Mouse (Mus musculus) gastrocnemius, postnatal 10 days (tissue): ENCODE results near the gene Dnajb11. TPM values are rescaled to one million over a fixed set of nuclear protein-coding genes. Genes with fewer than 3 reads are reported as not detected.
A peak's percentile ranks its signal among the peaks of the same experiment; 100 is the strongest.

ENCODE experiments used
- DNase-seq: peaks from one replicate; pipeline ENCODE4 v3.0.0; 2021; ENCODE audit warnings: mixed read lengths
- long read RNA-seq, 2 experiments: library from polyadenylated mRNA; stranded (forward); transcript quantifications; one replicate each; pipeline ENCODE4 v2.0.0; 2021
- total RNA-seq, 2 experiments: library from RNA; stranded (reverse); gene quantifications; 2 replicates each; pipeline ENCODE4 v1.2.3; 2021

The Dnajb11 gene
- total RNA-seq = 10 to 100 TPM; 39.5 to 43.3 TPM
- long read RNA-seq, experiment 1, transcript Dnajb11-201 (10 exons, 1,927 nt) = major isoform, 117 of 119 reads
- long read RNA-seq, experiment 1, partial matches to known transcripts = 2 of 119 reads
- long read RNA-seq, experiment 1, other reads (novel, unspliced or antisense) = 0 of 119 reads
- long read RNA-seq, experiment 2, transcript Dnajb11-204 (11 exons, 1,628 nt) = minor isoform, 5 of 107 reads
- long read RNA-seq, experiment 2, transcript Dnajb11-201 (10 exons, 1,927 nt) = major isoform, 98 of 107 reads
- long read RNA-seq, experiment 2, partial matches to known transcripts = 2 of 107 reads
- long read RNA-seq, experiment 2, other reads (novel, unspliced or antisense) = 2 of 107 reads

DNA sequence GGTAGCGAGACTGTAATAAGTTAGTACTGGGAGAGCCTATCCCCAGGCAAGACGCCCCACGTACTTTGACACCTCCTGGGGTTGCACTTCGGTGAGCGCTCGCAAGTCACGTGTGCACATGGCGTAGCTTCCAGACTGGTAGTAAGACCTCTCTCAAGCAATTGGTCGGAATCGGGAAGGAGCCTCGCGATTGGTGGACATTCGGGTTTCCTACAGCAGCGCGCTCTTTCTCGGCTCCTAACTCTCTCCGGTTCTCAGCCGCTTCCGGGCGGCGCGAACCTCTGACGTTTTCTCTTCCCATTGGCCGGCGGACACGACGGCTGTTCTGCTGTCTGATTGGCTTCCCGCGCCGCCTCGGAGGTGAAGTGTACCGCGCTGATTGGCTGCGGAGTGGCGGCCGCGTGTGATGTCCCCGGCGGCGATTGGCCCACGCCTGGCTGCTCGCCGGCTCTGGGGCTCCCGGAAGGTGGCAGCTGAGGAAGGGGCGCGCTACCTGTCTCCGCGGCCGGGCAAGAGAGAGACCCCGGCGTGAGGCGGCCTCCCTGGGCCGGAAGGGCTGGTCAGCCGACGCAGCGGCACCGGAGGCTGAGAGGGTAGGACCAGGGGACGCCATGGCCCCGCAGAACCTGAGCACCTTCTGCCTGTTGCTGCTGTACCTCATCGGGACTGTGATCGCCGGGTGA is at the start of gene Dnajb11, which contains the start of gene Tbccd1:
Gene Dnajb11, plus strand, starts transcription at position 415 of the 683 bp plus-strand sequence.
Gene Tbccd1, minus strand, starts transcription at position 239 of the 683 bp plus-strand sequence.
- peak; percentile 97 for DNase-seq

DNA sequence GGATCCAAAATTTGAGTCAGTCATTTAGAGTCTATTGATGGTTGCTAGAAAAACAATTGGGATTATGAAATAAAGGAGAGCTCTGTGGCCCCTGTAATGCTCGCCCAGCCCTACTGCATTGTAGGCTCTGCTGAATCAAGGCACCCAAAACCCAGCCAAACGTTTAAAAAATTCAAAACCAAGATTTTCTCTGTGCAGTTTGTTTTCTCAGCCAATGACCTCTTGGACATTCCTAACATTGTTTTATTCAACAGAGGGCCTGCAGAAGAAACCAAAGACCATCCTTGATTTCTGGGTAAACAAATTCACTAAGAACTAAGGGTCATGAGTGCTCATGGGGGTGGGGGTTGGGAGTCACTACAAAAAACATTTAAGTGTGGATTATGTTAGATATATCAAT is 46.2 kb upstream of the Dnajb11 start, which contains the start of gene Crygs:
Gene Crygs, minus strand, starts transcription at position 101 of the 400 bp plus-strand sequence.
- DNase-seq = no peak

DNA sequence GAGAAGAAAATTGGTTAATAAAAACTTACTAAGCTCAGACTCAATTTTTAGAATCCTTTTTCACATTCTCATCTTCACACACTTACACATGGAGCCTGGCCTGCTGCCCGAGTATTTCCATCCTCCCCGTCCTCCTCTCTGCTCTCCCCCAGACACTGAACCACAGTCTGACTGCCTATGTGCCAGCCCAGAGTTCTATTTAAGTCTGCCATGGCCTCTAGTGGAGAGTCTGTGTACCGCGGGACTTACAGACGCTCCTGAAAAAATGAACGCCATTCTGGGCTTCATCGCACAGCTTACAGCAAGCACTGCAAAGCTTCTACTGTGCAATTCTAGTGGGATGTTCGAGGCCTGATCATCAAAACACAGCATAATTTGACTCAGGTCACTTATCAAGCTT is 36.9 kb upstream of the Dnajb11 start:
- no peak for DNase-seq

DNA sequence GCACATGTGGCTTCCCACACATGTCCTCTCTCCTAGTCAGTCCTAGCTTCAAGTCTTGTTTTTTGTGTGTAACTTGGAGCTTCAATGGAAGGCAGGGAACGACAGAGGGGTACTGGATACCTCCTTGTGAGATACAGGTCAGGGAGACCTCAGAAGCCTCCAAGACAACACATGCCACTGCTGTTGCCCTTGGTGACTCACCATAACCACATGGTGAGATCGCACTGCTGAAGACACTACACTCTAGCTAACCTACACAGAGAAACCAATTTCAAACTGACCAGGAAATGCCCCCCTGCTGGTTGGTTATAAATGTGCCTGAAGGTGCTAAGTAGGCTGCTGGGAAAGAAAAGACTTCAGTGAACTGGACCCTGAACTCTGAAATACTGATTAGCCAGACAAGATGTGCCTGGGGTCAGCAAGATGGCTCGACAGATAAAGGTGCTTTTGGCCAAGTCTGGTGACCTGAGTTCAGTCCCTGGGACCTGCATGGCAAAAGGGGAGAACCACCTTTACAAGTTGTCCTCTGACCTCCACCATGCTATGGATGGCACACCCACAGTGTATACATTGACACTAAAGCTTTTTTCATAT is 24.6 kb upstream of the Dnajb11 start:
- no peak for DNase-seq

DNA sequence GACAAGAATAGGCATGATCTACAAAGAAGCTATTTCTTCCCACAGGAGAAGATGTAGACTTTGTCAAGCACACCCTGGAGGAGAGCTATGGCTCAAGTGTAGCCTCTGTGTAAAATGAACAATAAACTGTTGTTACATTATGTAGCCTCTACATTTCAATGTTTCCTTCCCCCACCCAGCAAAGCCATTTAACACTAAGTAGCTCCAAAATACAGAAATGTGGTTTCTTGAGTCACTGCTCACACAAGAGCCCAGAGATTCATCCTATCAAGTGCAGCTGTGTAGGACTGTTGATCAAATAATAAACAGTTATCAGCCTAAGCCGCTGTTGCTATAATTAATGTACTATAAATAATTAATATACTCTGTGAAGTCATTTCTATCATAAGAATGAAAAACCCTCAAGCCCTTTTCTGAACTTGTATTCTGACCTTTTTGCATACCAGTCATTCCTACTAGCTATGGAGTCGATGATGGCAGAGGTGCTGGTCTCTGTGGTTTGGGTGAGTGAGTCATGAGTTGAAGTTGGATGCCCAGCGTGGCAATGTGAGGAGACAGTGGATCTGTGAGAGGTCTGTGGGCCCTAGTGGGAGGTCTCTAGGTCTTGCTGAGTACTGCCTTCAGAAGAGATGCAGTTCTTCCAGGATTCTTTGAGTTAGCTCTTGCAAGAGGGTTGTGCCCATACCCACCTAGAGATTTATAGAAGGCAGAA is 18.3 kb upstream of the Dnajb11 start:
- DNase-seq = no peak

DNA sequence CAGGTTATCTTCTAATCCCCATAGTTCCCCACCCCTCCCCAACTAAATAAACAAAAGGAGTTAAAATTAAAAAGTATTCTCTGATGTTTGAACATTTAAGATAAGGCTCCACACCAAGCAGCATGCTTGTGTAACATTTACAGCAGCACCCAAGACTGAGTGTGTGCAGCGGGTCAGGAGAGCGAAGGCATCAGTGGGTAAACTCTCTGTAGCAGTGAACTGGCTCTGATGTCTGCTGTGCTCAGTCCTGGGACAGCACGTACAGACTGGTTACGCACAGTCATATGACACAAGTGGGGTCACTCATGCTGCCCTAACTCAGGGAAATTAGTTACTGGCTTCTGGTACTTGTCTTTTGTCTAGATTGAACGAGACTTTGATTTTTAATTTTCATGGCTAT is 14.8 kb upstream of the Dnajb11 start:
- no peak for DNase-seq

DNA sequence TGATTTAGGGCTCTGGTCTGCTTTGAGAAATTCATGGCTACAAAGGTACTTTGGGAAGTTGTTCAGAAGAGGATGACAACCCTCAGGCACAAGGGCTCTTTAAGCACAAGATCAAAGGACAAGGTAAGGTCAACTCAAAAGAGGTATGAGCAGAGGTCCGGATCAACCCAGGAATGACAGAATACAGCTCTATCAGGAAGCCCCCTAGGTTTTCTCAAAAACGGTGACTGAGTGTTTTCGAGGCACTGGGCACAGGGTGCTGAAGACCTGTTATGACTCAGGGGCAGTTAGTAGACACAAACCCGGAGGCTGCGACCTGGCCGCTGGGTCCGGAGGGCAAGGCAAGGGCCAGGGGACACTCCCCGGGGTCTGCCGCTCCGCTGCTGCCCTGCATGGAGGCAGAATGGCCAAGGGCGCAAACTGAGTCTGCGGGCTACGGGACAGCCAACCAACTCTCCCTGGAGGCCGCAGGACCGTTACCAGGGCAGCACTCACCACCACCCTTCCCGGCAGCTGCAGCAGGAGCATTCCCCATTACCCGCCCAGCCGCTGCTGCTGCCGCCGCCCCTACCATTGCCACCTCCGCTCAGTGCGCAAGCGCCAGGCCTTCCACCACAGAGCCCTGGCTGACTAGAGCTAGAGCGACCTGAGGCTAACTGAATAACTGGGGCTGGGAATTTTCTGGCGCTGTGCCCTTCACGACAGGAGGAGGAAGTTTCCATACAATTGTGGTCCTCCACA is 13.4 kb upstream of the Dnajb11 start:
- DNase-seq = peak; percentile 79

DNA sequence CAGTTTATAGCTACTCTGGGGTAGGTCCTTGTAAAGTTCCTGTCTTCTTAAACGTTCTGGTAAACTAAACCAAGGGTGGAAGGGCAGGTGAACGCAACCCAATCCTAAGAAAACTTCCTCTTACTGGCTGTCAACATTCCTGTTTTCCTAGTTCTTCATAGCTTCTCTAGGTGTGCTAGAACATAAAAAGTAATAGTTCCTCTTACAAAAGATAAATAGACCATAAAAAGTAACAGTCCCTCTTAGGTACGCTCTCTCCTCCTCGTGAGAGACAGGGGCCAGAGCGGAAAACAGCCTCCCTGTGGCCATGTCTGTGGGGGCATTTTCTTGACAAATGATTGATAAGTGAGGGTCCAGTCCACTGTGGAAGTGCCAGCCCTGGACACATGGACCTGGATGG is 12.8 kb upstream of the Dnajb11 start:
- DNase-seq = no peak

DNA sequence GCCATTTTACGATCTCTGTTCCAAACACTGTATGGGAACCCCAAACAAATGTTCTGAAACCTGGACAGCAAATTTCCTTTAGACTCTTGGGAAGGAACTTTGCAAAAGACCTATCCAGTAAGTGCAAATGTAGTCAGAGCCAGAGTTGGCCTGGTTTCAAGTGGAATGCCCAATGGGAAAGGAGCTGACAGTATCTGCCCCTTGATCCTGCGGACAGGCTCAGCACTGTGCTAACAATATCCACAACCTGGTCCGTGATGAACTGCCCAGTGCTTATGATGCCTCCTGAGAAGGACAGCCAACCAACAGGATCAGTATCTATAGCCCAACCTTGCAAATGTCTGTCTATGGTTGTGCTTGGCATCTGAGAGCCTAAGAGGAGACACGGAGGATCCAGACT is 12.2 kb upstream of the Dnajb11 start:
- DNase-seq = no peak

DNA sequence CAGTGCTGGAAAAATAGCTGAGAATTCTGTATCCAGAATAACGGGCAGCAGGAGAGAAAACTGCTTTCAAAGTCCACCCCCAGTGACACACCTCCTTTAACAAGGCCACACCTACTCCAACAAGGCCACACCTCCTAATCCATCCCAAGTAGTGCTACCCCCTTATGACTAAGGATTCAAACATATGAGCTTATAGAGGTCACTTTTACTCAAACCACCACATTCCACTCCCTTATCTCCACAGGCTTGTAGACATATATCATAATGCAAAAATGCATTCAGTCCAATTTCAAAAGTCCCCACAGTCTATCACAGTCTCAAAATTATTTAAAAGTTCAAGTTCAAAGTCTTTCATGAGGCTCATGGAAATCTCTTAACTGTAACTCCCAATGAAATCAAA is 10.0 kb upstream of the Dnajb11 start:
- no peak for DNase-seq

DNA sequence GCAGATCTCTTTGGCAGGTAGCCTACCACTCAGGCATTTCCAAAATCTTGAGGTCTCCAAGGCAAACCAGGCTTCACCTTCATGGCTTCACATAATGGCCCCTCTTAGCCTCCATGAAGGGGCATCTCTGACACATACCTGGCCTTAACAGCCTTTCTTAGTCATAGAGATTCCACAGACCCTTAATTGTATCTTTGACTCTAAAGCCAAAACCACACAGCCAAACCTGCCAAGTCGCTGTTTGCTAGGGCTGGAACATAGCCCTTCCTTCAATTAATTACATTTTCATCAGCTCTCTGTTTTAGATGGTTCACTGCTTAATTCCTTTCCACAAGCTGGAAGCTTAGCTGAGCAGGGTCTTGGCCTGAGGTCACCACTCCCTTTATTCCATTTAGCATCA is 9.3 kb upstream of the Dnajb11 start:
- DNase-seq = no peak

DNA sequence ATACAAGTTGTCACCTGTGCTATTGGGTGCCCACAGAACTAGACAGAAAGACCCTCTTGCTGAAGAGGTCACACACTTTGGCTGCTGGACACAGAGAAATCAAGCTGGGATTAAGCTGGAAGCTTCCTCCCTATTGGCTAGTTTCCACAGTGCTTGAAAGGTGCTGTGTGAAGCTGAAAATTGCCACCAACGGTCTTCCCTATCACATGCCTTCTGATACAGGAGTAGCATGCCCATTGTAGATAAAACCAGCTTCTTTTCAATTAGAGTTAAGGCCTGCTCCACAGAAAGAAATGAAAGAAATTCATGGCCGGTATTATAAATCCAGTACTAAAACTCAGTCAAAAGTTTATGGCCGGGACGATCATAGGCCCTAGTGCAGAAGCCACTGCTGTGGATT is 4.9 kb upstream of the Dnajb11 start:
- no peak for DNase-seq

DNA sequence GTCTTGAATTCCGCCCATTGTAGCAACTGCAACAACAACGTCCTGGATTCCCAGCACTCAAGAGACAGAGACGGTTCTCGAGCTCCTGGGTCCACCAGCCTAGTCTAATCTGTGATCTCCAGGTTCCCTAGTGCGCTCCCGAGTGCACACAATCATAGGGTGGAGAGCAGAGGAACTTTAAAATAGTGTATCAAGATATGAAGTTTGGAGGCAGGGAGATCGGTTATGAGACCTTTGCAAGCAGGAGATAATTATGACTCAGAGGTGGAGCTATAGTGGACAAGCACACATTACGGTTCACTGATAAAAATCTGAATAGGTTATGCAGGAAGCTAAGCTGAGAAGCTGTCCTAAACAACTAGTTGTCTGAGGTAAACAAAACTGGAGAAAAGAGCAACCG is 872 bp upstream of the Dnajb11 start:
- DNase-seq = no peak

DNA sequence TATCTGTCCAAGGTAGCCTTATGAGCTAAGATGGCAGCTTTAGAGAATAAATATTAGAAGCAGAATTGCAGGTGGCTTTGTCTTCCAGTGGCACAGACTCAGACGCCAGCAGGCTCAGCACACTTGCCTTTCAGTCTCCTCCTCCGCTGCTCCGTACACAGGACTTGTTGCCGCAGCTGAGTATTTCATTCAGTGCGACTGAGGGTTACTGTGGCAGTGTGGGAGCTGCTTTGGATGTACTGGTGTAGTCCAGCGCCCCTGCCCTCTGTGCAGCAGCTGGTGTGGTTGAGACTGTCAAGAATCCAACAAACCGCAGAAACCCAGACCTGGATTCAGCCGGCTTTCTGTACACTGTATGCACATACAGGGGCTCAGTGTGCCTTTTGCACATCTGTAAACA is 14.8 kb downstream of the Dnajb11 start:
- DNase-seq = no peak

DNA sequence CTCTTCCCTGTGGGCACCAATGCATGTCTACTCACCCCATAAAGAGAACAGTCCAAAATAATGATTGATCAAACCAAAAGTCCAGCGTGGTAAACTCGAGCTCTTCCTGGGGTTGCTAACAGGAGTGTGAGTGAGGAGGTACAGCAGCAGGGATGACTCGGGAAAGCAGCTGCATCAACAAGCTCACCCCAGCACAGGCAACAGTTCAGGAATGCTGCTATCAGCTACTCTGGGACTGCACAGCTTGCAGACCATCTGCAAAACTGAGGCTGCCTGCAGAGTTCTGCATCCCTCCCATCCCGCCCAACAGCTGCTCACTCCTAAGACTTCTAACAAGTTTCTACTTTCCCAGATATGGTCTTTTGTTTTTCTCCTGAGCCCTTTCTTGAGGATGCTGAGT is 15.7 kb downstream of the Dnajb11 start:
- DNase-seq = no peak

DNA sequence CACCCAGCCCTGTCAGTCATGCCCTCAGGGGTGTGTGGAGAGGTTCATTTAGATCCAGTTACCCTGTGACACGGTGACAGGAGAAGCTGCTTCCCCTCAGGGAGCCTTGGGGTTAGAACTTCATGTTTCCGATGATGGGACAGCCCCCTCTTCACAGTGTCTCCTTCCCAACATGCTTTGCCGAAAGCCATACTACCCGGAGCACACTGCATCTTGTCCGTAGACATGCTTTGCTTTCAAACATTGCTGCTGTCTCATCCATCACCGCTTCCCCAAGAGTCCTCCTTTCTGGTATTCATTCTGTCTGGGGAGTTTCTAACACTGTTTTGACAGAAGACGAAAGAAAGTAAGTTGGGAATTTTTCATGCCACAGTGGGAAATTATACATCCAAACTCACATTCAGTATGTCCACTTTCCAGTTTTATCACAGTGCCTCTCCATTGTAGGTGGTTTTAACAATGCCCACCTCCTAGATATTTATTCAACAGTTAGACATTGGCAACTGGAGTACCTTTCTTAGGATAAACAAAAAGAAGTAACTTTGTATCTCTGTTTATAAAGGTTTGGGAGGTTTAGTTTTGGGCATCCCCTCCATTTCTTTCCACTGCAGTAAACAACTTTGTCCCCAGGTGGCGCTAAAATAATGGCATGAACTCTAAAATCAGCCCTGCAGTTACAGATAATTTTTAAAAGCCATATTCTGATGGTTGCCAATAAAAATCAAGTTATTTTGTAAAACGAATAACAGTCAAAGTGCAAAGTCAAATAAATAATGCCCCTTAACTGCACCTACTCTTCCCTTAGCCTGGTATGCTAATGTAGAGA is 18.8 kb downstream of the Dnajb11 start:
- DNase-seq = peak; percentile 38

DNA sequence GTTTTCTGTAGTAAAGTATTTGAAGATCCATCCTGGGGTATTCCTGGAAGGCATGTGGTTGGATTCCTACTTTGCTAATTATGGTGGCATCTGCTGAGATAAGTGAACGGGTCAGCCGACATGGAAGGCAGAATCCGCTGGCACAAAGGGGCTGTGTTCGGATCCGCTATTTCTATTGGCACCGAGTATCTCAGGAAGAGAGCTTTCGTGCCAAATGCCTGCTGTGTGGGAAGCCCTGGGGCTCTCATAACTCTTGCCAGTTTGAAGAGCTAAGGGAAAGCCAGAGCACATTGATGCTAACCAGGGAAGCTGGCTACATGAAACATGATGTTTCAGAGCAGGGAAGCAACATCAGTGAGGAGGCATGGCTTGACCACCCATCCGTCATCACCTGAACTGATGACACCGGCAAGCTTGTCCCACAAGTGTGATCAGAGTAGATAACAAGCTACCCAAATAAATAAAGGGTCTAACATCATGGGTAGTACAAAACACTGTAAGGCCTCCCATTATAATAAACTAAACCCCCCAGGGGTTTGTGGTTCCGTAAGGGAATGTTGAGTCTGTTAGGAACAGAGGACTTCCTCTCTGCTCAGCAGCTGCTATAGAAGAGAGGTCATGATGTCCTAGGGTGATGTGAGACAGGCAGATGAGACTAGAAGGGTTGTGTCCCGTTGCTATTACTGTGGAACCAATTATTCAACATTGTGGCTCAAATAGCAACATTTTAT is 20.2 kb downstream of the Dnajb11 start:
- DNase-seq = no peak

DNA sequence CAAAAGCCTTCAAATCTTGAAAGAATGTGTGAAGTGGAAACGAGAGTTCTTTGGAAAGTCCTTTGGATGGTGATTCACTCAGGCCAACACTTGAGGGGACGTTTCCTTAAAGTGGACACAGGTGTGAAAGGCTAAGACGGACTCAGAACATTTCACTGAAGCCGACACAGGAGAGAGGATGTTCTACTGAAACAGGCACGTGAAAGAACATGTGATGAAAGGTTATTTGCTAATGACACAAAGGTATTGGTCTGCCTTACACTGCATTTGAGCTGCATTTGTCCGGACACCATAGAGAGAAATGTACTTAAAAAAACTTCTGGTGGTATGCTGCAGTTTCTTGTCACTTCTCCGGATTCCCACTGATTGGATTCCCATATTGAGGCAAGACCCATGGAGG is 21.1 kb downstream of the Dnajb11 start:
- no peak for DNase-seq

DNA sequence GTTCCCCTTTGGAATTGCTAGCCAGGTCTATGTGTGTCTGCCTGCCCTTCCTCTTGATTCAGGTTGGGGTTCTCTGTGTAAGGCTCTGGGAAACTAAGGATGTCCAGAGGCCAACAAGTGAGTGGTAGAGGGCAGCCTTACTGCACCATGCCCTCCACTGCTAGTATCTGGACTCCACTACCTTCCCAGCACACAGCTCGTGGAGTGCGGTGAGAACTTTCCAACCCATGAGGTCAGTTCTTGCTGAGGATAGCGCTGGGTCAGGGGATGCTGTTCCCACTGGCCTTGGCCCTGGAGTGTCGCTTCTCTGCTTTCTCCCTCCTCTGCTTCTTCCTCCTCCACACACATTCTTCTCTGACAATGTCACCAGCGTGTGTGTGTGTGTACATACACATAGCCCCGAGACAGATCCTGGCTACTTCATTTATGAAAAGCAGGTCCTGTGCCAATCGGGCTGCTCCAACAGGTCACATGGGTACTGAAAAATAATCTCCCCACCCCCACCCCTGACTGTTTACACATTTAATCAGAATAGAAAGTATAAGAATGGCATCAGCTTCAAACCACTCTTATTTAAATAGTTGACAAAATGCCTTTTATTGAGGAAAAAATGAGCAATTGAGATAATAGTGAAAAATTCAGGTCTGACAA is 22.4 kb downstream of the Dnajb11 start:
- DNase-seq = no peak

DNA sequence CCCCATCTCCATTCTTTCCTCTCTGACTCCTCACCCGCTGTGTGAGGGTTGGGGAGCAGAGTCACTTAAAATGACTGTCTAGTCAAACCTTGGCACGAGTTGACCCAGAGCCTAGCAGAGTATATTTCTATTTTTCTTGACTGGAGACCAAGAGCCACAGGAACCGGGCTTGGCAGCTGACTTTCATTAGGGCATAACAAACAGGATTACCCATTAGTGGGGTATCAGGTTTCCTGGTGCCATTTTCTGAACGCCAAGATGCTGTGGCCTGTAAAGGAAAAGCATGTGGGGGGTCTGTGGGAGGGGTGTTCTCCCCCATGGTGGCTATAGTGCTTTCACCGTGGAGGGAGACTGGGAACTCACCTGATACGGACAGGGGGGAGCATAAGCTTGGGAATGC is 23.3 kb downstream of the Dnajb11 start:
- no peak for DNase-seq
